Mouse (Mus musculus): ENCODE measurements around the gene Rbm44. TPM values are rescaled to one million over a fixed set of nuclear protein-coding genes. Genes with fewer than 3 reads are reported as not detected.

The Rbm44 gene
- polyA plus RNA-seq, 1 experiment from 2014 or later = 0.34 TPM

DNA sequence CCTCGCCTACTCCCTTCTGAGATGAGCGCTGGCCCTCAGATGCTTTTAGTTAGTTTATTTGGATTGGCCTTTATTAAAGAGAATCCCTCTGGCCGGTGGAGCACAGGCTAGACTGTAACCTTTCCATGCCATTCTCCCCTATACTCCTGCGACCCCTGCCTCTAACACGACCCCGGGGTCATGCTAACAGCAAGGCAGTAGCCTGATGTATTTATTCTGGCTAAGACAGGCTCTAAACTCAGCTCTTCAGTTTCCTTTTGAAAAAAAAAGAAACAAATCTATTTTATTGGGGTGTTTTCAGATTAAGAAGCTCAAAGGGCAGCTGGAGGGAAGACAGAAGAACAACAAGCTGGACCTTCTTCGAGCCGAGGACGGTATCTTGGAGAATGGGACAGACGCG lies 22.8 kb upstream of the Rbm44 start:
- Histone ChIP-seq H3K9ac (replicated peaks) (no peak overlapping the region), H3K4me3 (replicated peaks) (no peak overlapping the region), H3K27me3 (no peaks in the 10 kb centered on the region), H3K4me1 (replicated peaks) (no peaks in the 10 kb centered on the region), H3K27ac (no peak overlapping the region), H3K4me2 (replicated peaks) (no peak overlapping the region), H3K36me3 (peaks cover 28% of the 10 kb centered on the region), H3K9me3 (no peaks in the 10 kb centered on the region)
- no peak for ATAC-seq
- WGBS = 86% methylated on average over 11 of the region's 11 CpGs

DNA sequence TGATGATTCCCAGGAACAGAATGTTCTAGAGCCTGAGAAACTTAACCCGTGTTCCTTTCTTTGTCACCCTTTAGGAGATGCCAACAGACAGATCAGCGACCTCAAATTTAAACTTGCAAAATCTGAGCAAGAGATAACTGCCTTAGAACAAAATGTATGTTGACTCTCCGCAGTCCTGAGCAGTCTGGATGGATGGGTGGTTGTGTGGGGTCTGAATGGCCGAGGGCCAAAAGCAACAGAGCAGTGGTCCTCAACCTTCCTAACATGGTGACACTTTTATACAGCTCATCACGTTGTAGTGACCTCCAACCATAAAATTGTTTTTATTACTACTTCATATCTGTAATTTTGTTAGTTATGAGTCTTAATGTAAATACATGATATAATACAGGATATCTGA lies 21.9 kb upstream of the Rbm44 start:
- Histone ChIP-seq H3K4me3 (replicated peaks) (no peak overlapping the region), H3K9ac (replicated peaks) (no peak overlapping the region), H3K9me3 (no peaks in the 10 kb centered on the region), H3K27me3 (no peaks in the 10 kb centered on the region), H3K4me2 (replicated peaks) (no peak overlapping the region), H3K36me3 (peaks cover 30% of the 10 kb centered on the region), H3K4me1 (replicated peaks) (no peaks in the 10 kb centered on the region), H3K27ac (no peak overlapping the region)
- ATAC-seq = no peak
- 93% methylated on average over 5 of the region's 5 CpGs for WGBS

DNA sequence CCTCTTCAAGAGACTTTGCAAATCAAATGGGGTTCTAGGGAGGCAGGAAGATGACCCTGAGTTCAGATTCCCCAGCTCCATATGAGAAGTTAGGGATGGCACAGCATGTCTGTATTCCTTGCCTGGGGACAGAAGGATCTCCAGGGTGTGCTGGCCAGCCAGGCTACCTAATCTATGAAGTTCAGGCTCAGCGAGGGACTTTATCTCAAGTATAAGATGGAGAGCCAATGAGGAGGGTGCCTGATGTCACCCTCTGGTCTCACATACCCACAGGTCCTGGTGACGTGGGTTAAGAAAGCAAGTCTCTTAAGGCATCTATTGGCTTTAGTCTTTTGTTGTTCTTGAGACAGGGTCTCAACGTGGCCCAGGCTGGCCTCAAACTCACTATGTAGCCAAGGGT lies 21.4 kb upstream of the Rbm44 start:
- H3K36me3 ChIP-seq = peaks cover 35% of the 10 kb centered on the region
- 88% methylated on average over 3 of the region's 3 CpGs for WGBS

DNA sequence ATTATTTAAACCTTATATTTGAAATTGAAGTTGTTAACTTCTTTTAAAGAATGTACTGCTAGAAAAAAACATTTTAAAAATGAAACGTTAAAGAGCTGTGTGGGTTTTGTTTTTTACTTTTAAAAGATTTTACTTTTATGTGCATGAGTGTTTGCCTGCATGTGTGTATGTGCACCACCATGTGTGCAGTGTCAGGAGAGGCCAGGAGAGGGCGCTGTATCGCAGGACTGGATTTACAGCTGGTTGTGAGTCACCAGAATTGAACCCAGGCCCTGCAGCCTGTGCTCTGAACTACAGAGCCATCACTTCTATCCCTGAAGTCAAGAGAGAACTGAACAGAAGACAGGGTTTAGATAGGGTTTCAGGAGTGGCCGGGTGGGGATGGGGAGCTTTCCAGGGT lies 16.0 kb upstream of the Rbm44 start:
- Histone ChIP-seq H3K9ac (replicated peaks) (no peak overlapping the region), H3K4me2 (replicated peaks) (no peak overlapping the region), H3K27ac (no peak overlapping the region), H3K27me3 (no peaks in the 10 kb centered on the region), H3K4me3 (replicated peaks) (no peak overlapping the region), H3K4me1 (replicated peaks) (no peaks in the 10 kb centered on the region), H3K36me3 (peaks cover 25% of the 10 kb centered on the region), H3K9me3 (peaks cover 2% of the 10 kb centered on the region; the same call in 1 of the 2 replicates)
- no peak for ATAC-seq
- 91% methylated on average over 4 of the region's 4 CpGs for WGBS

More for the DNA sequence above, 21.4 kb upstream of the Rbm44 start:
- Histone ChIP-seq H3K4me2 (replicated peaks) (no peak overlapping the region), H3K27ac (no peak overlapping the region), H3K9ac (replicated peaks) (no peak overlapping the region), H3K9me3 (0 out of 2 replicates have a peak, but pooled peaks cover under 1% of the 10 kb centered on the region), H3K27me3 (no peaks in the 10 kb centered on the region), H3K4me1 (replicated peaks) (no peaks in the 10 kb centered on the region), H3K4me3 (replicated peaks) (no peak overlapping the region)
- ATAC-seq = no peak

DNA sequence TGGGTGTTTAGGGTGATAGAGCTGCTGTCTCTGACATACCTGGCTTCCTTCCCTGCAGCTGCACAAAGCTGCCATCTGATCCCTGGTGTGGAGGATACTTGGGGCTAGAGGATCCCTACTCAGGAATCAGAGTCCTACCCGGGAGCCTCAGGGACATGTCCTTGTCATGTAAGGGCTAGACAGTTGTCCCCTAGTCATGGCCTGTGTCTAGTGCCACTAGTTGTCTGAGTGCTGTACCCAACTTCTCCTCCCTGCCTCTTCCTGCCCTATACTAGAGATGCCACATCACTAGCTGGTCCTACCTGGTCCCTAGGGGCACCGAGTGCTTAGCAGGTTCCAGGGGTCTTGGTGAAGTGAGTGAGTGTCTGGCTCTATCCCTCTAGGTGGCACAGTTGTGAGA lies 7.9 kb upstream of the Rbm44 start:
- Histone ChIP-seq H3K4me3 (replicated peaks) (no peak overlapping the region), H3K4me1 (replicated peaks) (no peaks in the 10 kb centered on the region), H3K27ac (no peak overlapping the region), H3K4me2 (replicated peaks) (no peak overlapping the region), H3K27me3 (no peaks in the 10 kb centered on the region), H3K36me3 (no peaks in the 10 kb centered on the region), H3K9ac (replicated peaks) (no peak overlapping the region), H3K9me3 (no peaks in the 10 kb centered on the region)
- ATAC-seq = no peak
- WGBS = 89% methylated on average over 2 of the region's 2 CpGs

DNA sequence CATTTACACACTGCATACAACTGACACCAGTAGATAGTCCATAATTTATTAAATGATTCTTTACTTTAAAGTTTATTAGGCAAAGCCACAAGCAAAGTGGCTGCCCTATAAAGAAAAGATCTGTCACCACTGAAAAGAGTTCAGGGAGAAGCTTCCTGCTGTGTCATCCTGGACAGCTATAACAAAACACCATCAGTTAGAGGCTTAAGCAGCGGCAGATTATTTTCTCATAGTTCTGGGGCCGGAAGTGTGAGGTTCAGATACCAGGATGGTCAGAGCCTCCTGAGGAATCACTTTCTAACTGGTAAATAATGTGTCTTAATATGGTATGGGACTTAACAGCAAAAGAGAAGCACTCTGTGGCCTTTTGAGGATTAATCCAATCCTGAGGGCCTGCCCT lies 6.6 kb downstream of the Rbm44 start:
- Histone ChIP-seq H3K9ac (replicated peaks) (no peak overlapping the region), H3K4me1 (replicated peaks) (no peaks in the 10 kb centered on the region), H3K9me3 (no peaks in the 10 kb centered on the region), H3K4me3 (replicated peaks) (no peak overlapping the region), H3K36me3 (no peaks in the 10 kb centered on the region), H3K4me2 (replicated peaks) (no peak overlapping the region), H3K27me3 (no peaks in the 10 kb centered on the region), H3K27ac (no peak overlapping the region)
- 65% methylated on average over 2 of the region's 2 CpGs for WGBS
- ATAC-seq = no peak

DNA sequence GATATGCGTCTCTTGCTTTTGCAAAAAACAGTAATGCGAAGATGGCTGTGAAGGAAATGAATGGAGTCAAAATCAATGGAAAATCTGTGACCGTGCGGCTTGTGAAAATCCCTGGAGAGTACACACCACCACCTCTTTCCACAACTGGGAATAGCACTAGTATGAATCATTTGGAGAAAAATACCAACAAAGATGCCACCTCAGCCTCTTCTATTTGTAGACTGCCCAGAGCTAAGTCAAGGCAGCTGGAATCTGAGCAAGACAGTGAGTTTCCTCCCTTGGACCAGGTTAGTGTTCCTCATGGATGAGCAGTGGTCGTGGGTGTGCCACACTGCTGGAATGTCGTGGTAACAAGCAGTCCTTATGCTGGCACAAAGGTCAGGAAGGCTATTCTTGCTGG lies 21.9 kb downstream of the Rbm44 start:
- no peak overlapping the region for H3K27ac ChIP-seq
- no peak overlapping the region for H3K9ac ChIP-seq (replicated peaks)
- H3K27me3 ChIP-seq = no peaks in the 10 kb centered on the region
- H3K9me3 ChIP-seq = no peaks in the 10 kb centered on the region
- no peak overlapping the region for H3K4me2 ChIP-seq (replicated peaks)
- no peak overlapping the region for H3K4me3 ChIP-seq (replicated peaks)
- no peak for ATAC-seq
- WGBS = 80% methylated on average over 6 of the region's 6 CpGs
- H3K36me3 ChIP-seq = no peaks in the 10 kb centered on the region
- no peaks in the 10 kb centered on the region for H3K4me1 ChIP-seq (replicated peaks)

DNA sequence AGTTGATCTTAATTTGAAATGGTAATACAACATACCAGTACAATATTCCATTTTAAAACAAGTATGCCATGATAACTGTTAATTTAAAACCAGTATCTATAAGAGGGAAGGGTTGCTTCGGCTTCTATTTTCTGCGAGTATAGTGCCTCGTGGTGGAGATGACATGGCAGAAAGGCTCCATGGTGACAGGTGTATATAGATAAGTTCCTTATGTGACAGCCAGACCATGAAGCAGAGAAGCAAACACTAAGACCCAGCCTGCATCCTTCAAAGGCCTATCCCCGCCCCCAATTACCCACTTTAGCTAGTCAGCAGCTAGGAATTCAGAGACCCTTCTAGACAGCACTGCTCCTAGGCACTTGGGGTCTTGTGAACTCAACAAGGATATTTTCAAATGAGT lies 24.3 kb downstream of the Rbm44 start:
- WGBS = 85% methylated on average over 4 of the region's 4 CpGs
- ATAC-seq = no peak
- no peak overlapping the region for H3K4me3 ChIP-seq (replicated peaks)

GRCm38 (mm10) chr1:91174796-91175195 lies 29.9 kb downstream of the Rbm44 start:
- Histone ChIP-seq H3K9me3 (peaks cover 4% of the 10 kb centered on the region; the same call in 1 of the 2 replicates), H3K4me3 (replicated peaks) (no peak overlapping the region), H3K4me1 (replicated peaks) (peaks cover 2% of the 10 kb centered on the region), H3K4me2 (replicated peaks) (no peak overlapping the region), H3K36me3 (no peaks in the 10 kb centered on the region), H3K9ac (replicated peaks) (no peak overlapping the region), H3K27me3 (peaks cover 15% of the 10 kb centered on the region), H3K27ac (no peak overlapping the region)
- ATAC-seq = no peak
- WGBS = 94% methylated on average over 5 of the region's 5 CpGs

More for the DNA sequence above, 24.3 kb downstream of the Rbm44 start:
- Histone ChIP-seq H3K27ac (no peak overlapping the region), H3K4me2 (replicated peaks) (no peak overlapping the region), H3K9ac (replicated peaks) (no peak overlapping the region), H3K4me1 (replicated peaks) (no peaks in the 10 kb centered on the region), H3K27me3 (no peaks in the 10 kb centered on the region), H3K9me3 (peaks cover 4% of the 10 kb centered on the region; the same call in 1 of the 2 replicates), H3K36me3 (no peaks in the 10 kb centered on the region)

DNA sequence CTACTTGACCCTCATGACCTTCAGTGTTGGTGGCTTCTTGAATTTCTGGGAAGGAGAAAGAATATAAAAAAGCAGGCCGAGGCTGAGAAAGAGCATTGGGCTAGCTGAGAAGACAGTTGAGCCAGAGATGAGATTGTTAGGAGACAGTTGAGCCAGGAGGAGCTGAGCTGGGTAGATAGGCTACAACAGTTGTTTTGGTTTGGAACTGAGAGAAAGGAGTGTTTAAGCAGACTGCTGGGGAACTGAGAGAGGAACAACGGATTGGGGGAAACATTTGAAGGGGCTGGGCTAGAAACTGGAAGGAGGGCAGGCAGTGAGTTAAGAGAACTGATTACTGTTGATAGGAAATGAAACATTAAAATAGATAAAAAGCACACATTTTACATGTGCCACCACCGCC lies 31.1 kb downstream of the Rbm44 start:
- Histone ChIP-seq H3K9ac (replicated peaks) (no peak overlapping the region), H3K9me3 (peaks cover 4% of the 10 kb centered on the region; the same call in 1 of the 2 replicates), H3K27ac (no peak overlapping the region), H3K4me2 (replicated peaks) (no peak overlapping the region), H3K4me3 (replicated peaks) (no peak overlapping the region), H3K4me1 (replicated peaks) (peaks cover 14% of the 10 kb centered on the region), H3K27me3 (peaks cover 27% of the 10 kb centered on the region), H3K36me3 (no peaks in the 10 kb centered on the region)
- WGBS = 62% methylated on average over 3 of the region's 3 CpGs
- no peak for ATAC-seq

DNA sequence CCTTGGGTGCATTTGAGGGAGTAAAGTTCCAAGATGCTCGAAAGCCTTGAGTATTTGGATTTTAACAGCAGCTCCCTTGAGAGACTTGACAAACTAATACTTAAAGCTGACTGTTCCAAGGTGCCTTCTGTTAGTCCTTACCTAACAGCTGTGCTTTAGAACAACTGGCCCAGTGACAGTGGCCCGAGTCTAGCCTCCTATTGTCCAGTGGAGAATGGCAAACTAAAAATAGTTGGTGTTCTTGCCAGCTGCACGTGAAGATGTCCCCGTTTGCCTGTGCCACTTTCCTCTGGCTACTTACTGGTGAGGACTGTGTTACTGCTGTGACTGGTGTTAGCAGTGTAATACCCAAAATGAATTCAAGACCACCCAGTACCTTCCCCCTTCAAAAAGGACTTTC lies 32.0 kb downstream of the Rbm44 start:
- 85% methylated on average over 4 of the region's 4 CpGs for WGBS
- no peak for ATAC-seq
- H3K27ac ChIP-seq = no peak overlapping the region
- H3K27me3 ChIP-seq = peaks cover 31% of the 10 kb centered on the region
- no peak overlapping the region for H3K9ac ChIP-seq (replicated peaks)
- H3K4me3 ChIP-seq (replicated peaks) = no peak overlapping the region
- no peak overlapping the region for H3K4me2 ChIP-seq (replicated peaks)
- peaks cover 4% of the 10 kb centered on the region; the same call in 1 of the 2 replicates for H3K9me3 ChIP-seq
- peaks cover 21% of the 10 kb centered on the region for H3K4me1 ChIP-seq (replicated peaks)
- no peaks in the 10 kb centered on the region for H3K36me3 ChIP-seq

GRCm38 (mm10) chr1:91179086-91179485 lies 34.2 kb downstream of the Rbm44 start:
- Histone ChIP-seq H3K9me3 (no peaks in the 10 kb centered on the region), H3K9ac (replicated peaks) (no peak overlapping the region), H3K4me1 (replicated peaks) (peaks cover 21% of the 10 kb centered on the region), H3K4me2 (replicated peaks) (no peak overlapping the region), H3K36me3 (no peaks in the 10 kb centered on the region), H3K27ac (no peak overlapping the region), H3K4me3 (replicated peaks) (no peak overlapping the region), H3K27me3 (peaks cover 31% of the 10 kb centered on the region)
- 40% methylated on average over 5 of the region's 5 CpGs for WGBS
- peak; percentile 69; the same call in 1 of the 2 replicates for ATAC-seq

GRCm38 (mm10) chr1:91179533-91180173 lies 34.8 kb downstream of the Rbm44 start, which contains the start of gene Ramp1:
Ramp1 (plus strand) TSS chr1:91179822.
- Histone ChIP-seq H3K4me3 (replicated peaks) (peak within 1 kb of the TSS; percentile 41), H3K9ac (replicated peaks) (peak within 1 kb of the TSS; percentile 47), H3K9me3 (no peaks in the 10 kb centered on the region), H3K27me3 (peaks cover 31% of the 10 kb centered on the region), H3K4me2 (replicated peaks) (peak within 1 kb of the TSS; percentile 68), H3K36me3 (no peaks in the 10 kb centered on the region), H3K4me1 (replicated peaks) (peaks cover 21% of the 10 kb centered on the region), H3K27ac (no peak within 1 kb of the TSS)
- peak; percentile 40 for ATAC-seq
- 5% methylated on average over 37 of the region's 37 CpGs for WGBS
